Mouse (Mus musculus) CD4-positive, CD25-positive, alpha-beta regulatory T cell, adult 2 months (primary cell): ENCODE data around the gene Macrod2.

ENCODE experiments used
- DNase-seq: peaks from one replicate; pipeline ENCODE4 v3.0.0-alpha.2; 2012; ENCODE audit warnings: low read depth, low spot score

Gene Macrod2

DNA sequence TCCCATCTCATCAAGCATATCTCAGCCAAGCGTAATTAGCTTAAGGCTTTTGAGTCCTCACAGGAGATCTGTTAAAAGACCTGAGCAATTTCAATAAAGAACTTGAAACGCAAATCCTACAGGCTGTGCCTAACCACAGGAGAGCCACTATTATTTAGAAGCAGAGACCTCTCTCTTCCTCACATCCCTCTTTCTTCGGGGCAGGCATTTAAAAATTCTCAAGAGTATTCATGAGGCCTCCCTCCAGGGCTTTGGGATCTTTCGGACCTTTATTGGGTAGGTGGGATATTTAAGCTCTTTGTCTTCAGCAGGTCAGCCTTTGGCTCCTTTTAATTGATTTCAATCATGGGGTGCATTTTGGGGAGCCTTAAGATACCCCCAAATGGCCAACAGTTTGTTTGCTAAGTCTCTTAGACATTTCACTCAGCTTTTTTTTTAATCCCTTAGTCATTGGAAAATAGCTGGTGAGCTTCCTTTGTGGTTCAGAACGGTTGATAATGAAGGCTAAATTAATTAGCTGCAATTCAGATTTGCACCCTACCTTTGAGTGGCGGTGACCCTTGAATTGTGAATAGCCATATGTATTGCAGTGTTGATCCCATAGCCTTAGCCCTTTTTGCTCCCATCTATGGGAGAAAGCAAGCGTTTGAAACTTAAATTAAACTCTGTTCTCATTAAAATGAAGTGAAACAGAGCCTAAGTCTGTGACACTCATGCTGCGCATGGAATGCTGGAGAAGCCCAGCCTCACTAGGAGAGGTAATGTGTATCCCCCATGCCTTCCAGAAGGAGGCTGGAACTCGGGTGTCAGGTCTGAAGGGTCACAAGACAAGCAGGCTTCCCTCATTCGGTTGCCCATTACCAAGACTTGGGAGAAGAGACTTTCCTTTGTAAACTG lies 1940.2 kb downstream of the Macrod2 start:
- DNase-seq, result no peak

GRCm38 (mm10) chr2:142344021-142344420 lies 1948.9 kb downstream of the Macrod2 start:
- no peak for DNase-seq

DNA sequence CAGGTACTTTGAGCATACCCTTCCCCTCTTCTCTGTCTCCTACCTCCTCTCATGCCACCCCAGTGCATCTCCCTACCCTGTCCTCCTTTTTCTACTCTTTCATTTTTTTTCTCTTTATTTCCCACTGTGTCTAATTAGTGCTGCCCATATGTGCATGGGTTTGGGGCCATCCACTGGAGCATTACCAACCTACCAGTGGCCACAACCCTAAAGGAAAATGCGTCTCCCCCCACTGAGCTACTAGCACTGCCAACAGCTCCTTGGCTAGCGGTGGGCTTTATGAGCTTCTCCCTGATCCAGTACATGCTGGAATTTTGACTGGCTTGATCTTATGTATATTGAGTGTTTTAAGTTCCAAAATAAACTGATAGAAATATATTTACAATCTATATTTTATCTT lies 1949.6 kb downstream of the Macrod2 start:
- no peak for DNase-seq

DNA sequence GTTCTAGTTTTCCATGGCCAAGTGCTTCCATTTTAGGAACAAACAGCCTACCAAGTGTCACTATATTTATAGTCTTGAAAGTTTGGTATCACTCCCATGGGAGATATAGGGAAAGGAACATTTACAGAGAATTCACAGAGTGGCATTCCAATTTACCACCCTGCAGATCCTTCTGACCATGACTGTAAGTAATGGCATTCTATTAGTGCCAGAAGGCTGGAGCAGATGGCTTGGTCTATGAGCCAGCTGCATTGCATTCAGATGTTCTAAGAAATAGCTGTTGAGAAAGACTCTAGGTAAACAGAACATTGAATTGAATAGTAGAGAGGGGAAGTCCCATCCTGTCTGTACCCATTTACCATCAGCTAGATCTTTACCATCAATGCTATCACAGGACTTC lies 1954.7 kb downstream of the Macrod2 start:
- no peak for DNase-seq

GRCm38 (mm10) chr2:142362888-142363287 lies 1967.8 kb downstream of the Macrod2 start:
- DNase-seq, result no peak

DNA sequence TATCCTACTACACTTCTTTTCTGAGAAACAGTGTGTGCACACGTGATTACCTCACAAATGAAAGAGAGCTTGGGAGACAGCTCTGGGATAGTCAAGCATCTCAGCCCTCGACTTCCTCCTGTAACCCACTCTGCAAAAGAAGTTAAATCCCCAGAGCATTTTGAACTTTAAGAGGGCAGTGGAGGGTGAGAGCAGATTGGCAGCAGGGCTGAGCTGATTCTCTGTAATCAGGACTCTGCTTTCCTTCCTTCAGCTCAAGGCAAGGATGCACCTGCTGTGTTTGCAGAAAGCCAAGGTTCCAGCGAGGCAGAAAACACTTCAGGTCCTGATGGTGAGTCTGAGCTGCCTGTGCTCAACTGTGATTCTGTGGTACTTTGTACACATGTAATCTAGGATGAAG lies 1978.9 kb downstream of the Macrod2 start:
- DNase-seq, result no peak

DNA sequence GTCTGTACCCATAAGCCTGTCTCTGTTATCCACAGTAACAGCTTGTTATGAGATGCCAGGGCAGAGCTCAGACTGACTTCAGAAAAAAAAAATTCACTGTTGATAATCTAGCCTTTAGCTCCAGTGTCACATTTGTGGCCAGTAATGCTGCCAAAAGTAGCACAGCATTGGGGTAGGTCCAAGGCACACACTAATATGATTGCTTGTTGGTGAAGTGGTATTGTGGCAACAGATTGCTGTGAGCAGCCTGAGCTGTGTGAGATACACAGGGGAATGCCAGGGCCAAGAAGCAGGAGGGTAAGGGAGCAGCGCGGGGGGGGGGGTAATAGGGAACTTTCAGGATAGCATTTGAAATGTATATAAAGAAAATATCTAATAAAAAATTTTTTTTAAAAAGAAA lies 1985.5 kb downstream of the Macrod2 start:
- DNase-seq, result no peak

- no peak for DNase-seq
Measured at GRCm38 (mm10) chr2:142381081-142381579, 1986.0 kb downstream of the Macrod2 start.

GRCm38 (mm10) chr2:142393546-142393945 lies 1998.4 kb downstream of the Macrod2 start:
- DNase-seq, result no peak

- DNase-seq, result no peak
Measured at GRCm38 (mm10) chr2:142399490-142399889, 2004.4 kb downstream of the Macrod2 start.

DNA sequence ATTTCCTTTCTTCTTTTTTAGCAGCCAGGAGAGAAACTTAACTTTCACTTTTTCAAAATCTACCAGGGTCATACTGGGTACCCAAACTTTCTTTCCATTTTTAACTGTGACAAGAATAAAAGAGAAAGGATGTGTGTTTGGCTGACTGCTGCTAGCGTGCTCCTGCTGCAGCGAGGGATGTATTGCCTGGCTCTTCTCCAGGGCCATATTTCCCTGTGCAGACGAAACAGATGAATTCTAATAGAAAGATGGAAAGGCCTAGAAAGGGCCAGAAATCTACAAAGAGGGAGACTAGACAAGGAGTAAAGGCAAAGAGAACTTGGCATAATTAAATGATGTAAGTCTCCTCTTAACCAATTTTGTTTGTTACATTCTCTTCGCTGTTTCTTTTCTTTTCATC lies 2005.7 kb downstream of the Macrod2 start:
- DNase-seq, result no peak

GRCm38 (mm10) chr2:142401359-142401758 lies 2006.2 kb downstream of the Macrod2 start:
- DNase-seq, result no peak

DNA sequence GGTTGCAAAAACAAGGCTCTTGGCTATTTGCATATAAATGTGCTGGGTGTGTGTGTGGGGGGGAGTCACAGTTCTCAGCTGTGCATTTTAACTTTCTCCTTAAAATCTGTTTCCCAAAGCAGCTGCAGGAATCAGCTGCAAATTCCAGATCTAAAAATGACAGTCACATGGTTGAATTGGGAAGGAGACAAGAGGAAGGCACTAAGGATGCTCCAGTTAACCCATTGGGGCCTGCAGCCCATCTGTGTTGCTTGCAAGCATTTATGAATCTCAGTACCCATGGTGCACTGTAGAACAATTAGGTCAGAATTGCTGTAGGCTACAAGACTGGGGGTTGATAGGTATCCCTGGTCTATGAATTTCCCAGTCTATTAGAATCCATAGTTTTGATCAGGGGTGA lies 2008.3 kb downstream of the Macrod2 start:
- DNase-seq, result no peak

DNA sequence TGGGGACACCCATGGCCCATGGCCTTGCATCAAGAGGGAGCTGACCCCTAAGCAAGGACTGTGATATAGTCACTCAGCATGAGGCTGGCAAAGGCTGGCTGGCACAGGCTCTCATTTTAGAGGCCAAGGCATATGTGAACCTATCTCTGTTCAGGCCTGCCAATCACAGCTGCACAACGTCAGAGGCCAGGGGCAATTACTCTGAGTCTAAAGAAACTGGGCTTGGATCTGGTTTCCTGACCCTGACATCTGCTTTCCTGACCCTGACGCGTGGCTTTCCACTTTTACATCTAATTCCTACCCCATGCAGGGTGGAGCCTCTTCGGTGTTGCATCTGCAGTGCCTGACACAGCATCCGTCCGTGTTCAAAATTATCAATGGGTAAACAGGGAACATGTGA lies 2009.2 kb downstream of the Macrod2 start:
- no peak for DNase-seq

- no peak for DNase-seq
Measured at GRCm38 (mm10) chr2:142407341-142407740, 2012.2 kb downstream of the Macrod2 start.

DNA sequence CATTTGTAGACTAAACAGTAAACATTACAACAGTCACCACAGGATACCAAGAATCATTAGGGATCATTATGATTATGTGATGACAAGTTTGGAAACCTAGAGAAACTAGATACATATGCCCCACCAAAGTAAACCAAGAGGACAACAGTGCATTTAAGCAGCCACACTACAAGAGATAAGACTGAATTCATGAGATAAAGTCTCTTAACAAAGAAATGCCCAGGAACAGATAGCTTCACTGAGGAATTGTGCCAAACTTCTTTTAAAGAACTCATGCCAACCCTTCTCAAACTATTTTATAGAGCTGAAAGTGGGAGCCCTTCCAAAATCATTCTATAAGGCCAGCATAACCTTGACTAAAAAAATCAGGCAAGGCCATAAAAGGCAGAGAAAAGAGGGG lies 2015.0 kb downstream of the Macrod2 start:
- no peak for DNase-seq

- no peak for DNase-seq
Measured at GRCm38 (mm10) chr2:142433126-142433525, 2038.0 kb downstream of the Macrod2 start.

- DNase-seq, result no peak
Measured at GRCm38 (mm10) chr2:142434731-142435130, 2039.6 kb downstream of the Macrod2 start.

DNA sequence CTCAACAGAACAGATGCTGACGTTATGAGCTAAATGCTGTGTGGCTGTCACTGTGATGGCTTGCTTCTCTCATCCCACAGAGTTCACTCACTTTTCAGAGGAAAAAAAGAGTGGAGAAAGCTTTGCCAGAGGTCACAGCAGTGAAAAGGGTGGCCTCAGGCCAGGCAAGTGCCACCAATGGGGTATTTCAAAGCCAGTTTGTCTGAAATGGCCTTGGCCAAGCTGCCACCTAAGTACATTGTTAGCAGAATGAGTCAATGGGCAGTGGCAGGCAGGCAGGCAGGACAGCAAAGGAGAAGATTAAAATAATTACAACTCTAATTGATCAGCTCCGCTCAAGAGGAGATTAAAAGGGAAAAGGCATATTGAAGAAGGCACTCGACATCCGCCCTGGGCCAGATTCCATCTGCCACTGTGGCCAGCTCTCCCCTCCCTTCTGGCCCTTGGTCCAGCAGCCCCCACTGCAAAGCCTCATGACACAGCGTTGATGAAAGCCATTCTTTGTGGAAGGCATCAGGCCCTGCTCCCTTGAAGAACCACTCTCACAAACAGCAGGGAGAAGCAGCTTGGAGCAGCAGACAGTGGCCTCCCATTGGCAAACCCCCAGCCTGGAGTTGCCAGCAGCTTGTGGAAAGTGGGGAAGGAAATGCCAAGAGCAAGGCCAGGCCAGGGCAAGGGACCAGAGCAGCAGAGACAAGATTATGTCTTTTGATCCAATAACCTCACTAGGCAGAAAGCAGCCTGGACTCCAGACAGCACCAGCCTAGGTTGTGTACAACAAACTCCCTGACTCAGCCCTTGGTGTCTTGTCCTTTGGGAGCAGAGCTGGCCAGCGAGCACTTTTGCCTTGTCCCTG lies 2042.7 kb downstream of the Macrod2 start:
- DNase-seq, result no peak
